Mouse (Mus musculus): Measurements from ENCODE around the gene Lysmd3. TPM values are rescaled to one million over a fixed set of nuclear protein-coding genes. Genes with fewer than 3 reads are reported as not detected.

Lysmd3 gene
- polyA plus RNA-seq (2017; shearing (Covaris generic)) = 10 to 100 TPM; 14.5 to 24.3 TPM

DNA sequence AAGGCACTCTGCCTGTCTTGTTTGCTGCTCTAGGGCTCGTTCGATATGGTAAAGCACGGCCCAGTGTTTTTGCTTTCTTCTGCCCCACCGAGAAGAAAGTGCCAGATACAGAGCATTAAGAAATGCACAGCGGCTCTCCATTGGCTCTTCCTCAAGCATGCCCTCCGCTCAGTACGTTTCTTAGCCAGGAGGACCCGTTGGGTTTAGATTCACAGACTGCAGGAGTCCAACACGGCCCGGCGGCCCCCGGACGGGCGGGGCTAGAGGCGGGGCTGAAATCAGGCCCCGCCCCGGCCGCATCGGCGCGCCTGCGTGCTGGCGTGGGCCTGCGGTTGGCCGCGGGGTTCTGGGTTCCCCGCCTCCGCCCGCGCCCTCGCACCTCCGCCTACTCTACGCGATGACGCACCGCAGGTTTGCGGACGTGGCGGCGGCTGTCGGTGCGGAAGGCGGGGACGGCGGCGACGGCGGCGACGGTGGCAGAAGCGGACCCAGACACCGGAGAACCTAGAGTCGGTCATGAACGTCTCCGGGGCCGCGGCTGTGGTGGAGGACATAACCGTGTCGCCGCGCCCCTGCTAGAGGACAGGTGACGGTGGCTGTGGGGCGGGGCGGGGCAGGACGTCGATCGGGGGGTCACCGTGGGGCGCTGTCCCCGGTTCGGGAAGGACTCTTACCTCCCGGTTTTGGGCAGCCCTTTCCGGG is at the start of gene Lysmd3:
Lysmd3 (plus strand) TSS at position 313 of the 702 bp plus-strand sequence.

DNA sequence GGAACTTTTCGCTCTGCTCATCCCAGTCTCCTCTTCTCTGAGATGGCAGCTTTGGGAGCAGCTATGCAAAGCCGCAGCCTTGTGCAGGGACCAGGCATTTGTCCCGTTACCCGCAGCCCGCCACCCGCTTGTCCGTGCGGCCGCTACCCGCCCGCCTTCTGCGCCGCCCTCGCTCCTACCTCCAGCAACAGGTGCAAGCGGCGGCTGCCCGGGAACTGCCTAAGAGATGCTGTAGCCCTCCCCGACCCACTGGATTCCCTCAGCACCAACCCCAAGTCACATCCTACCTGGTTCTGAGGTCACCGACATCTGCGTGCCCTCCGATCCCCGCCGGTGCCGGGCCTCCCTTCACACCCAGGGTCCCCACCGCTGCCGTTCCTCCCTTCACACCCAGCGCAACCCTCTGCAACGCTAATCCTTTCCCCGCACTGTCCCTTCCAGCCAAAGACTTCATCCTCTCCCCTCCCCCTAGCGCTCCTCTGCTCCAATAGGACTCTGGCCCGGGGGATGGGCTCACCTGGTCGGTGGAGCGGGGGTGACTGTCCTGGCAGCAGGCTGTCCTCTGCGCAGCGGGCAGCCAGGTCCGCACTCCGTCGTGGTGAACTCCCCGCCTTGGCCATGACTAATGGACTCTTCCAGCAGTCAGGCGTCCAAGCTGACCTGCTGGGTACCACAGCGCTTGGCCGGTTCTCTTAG is 24.6 kb upstream of the Lysmd3 start, which contains the start of gene Adgrv1:
Adgrv1 (minus strand) TSS at position 435 of the 696 bp plus-strand sequence.

DNA sequence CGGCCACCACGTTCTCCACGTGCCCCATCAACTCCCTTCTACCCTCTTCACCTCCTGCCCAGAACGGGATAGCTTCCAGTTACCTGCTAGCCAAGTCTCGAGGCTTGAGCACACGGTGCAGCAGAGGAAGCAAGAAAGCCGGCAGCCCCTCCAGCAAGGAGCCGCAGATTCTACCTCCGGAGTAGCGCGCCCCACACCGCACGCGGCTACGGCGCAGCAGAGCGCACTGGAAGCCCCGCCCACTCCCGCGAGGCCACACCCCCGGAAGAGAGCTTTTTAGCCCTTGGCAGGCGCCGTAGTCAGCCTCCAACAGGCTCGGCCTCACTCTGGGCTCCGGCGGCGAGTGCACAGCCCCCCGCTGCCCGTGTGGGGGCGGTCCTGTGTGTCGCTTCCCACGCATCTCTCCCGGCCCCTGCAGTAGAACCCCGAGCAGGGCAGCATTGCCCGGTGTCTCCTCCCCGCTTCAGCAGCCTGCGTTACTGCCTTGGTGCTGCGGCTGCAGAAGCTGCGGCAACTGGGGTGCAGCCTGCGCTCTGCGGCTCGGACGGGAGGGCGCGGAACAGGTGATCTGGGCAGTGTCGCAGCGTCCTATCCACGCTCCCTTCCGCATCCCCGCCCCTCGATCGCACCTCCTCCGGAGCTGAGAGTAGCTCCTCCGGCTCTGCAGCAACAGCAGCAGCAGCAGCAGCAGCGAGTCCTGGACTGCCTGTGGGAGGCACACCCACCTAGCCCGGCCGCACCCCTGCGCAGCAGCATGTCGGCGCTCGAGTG is 53.5 kb downstream of the Lysmd3 start, which contains the start of the genes Polr3g and Mblac2:
Polr3g (minus strand) TSS at position 239 of the 771 bp plus-strand sequence.
Mblac2 (plus strand) TSS at position 567 of the 771 bp plus-strand sequence.

Other genes with a start within 250 kb of the Lysmd3 start
- gene Adgrv1, start 24.5 kb upstream of the Lysmd3 start, polyA plus RNA-seq (2017; shearing (Covaris generic)) = under 1 TPM; 0.57 to 0.71 TPM
- 10 to 100 TPM in 1 of 2 experiments, 1 to 10 TPM in 1; 8.2 to 16.4 TPM for gene Polr3g, start 53.4 kb downstream of the Lysmd3 start, polyA plus RNA-seq (2017; shearing (Covaris generic))
- gene Mblac2, start 53.7 kb downstream of the Lysmd3 start, polyA plus RNA-seq (2017; shearing (Covaris generic)) = 10 to 100 TPM; 15.0 TPM
- gene Cetn3, start 125.4 kb downstream of the Lysmd3 start, polyA plus RNA-seq (2017; shearing (Covaris generic)) = 100 to 1,000 TPM; 175 to 200 TPM

All from inflammation-experienced regulatory T-cells (primary cell).